ENCODE assay signal across 13 mouse cellular contexts in genomic region chr17:85931955-85932354, GRCm38 (mm10).
"Had no signal": no experiment of that assay in that cellular context is flagged by ENCODE, and none has a peak within 500 bp of the region (broad histone marks: within the 10 kb centered on the region; RNA-seq: fewer than 3 reads in every experiment).

No protein-coding gene starts in this region.

- H3K4me2 ChIP-seq: liver, embryonic 13.5 days had no signal

- H3K27ac ChIP-seq: kidney, postnatal 0 days; layer of hippocampus, adult 2 months; liver, embryonic 13.5 days; macrophage had no signal

- H3K9ac ChIP-seq: liver, embryonic 13.5 days had no signal

- ATAC-seq: intestine, postnatal 0 days had no signal

- H3K4me3 ChIP-seq: layer of hippocampus, adult 2 months; liver, embryonic 13.5 days had no signal

- H3K27me3 ChIP-seq: liver, embryonic 13.5 days had no signal

- DNase-seq: kidney, adult 2 months; kidney, postnatal 25 days; layer of hippocampus, adult 9-11 months; left cerebral cortex, postnatal 4 days; liver, embryonic 13.5 days; lung, adult 2 months; lung, postnatal 14 days; midbrain, embryonic 14.5 days; thymus, postnatal 25 days had no signal

- H3K36me3 ChIP-seq: liver, embryonic 13.5 days had no signal

- H3K9me3 ChIP-seq: liver, embryonic 13.5 days had no signal
